Mouse (Mus musculus): Measurements from ENCODE around the gene Ccn5. TPM values are rescaled to one million over a fixed set of nuclear protein-coding genes. Genes with fewer than 3 reads are reported as not detected.

The Ccn5 gene
- under 1 TPM; 0.74 to 0.91 TPM for total RNA-seq (2021)
- long read RNA-seq, experiment 1, partial matches to known transcripts: 0 of 1 reads
- long read RNA-seq, experiment 1, other reads (novel, unspliced or antisense): 0 of 1 reads
- long read RNA-seq, experiment 2, partial matches to known transcripts: 0 of 3 reads
- long read RNA-seq, experiment 2, other reads (novel, unspliced or antisense): 3 of 3 reads

DNA sequence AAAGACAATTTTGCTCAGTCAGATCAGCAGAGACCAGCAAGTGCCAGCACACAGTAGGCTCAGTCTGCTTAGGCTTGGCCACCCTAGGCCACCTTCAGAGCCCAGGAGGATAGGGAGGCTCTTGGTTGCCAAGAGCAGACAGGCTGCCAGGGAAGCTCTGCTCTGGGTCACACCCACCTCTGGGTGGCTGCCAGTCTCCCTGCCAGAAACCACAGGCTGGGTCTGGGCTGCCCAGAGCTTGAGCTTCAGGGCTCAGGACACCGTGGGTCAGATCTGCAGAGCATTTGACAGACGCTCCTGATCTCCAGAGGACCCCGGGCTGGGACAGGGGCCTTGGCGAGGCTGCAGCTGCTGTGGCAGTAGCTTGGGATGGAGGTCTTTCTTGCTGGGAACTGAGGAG is at the start of gene Ccn5:
Gene Ccn5 (plus strand): TSS at position 255 of the 400 bp plus-strand sequence.
- intact Hi-C loops (cut with DNase I): loop anchor here (10.0 kb wide), 1 partner anchor 286 kb away; no protein-coding TSS in a partner anchor
- DNase-seq: peak; percentile 85 to 88

DNA sequence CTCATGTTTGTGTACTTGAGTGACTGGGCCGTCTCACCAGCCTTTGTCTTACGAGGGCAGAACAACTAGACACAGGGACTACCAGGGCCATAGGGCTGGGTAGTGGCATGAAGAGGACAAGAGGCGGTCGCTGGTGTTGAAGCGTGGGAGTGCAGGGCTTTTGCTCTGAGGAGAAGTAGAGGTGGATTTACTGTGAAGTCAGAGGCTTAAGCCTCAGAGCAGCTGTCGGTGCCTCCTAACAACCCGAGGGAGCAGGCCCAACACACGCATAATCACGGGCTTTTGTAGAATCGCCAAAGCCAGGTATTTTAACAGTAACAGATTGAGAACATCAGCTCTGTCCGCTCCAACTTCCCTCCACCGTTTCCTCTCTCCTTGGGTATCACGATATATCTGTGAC is 44.0 kb upstream of the Ccn5 start:
- no peak for DNase-seq
- intact Hi-C loops (cut with DNase I): no loop called here

- intact Hi-C loops (cut with DNase I): no loop called here
- no peak for DNase-seq
Measured at GRCm38 (mm10) chr2:163777061-163777460, 43.6 kb upstream of the Ccn5 start.

DNA sequence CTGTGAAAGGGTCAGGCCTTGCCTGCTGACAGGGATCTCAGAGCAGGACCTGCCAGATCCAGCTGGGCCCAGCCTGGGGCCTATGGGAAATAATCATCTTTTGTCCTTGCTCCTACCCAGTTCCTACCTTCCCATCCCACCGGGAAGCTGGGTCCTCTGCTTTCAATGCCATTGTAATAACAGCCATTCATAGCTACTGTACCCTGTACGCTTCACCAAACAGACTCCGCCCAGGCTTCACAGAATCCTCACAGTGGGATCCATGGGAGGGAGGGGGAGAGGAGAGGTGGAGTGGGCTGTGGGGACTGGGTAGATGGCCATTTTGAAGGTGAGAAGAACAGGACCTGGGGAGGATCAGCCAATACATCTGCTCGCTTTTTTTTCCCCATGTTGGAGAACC is 41.8 kb upstream of the Ccn5 start:
- no peak for DNase-seq
- intact Hi-C loops (cut with DNase I): no loop called here

GRCm38 (mm10) chr2:163783368-163783767 is 37.3 kb upstream of the Ccn5 start:
- intact Hi-C loops (cut with DNase I): loop anchor here (10.0 kb wide), 1 partner anchor 51 kb away; no protein-coding TSS in a partner anchor
- no peak for DNase-seq

GRCm38 (mm10) chr2:163783901-163784300 is 36.8 kb upstream of the Ccn5 start:
- intact Hi-C loops (cut with DNase I): loop anchor here (10.0 kb wide), 1 partner anchor 51 kb away; no protein-coding TSS in a partner anchor
- DNase-seq: no peak

- no peak for DNase-seq
- intact Hi-C loops (cut with DNase I): loop anchor here (10.0 kb wide), 1 partner anchor 48 kb away; no protein-coding TSS in a partner anchor
Measured at GRCm38 (mm10) chr2:163787086-163787485, 33.6 kb upstream of the Ccn5 start.

GRCm38 (mm10) chr2:163787709-163788108 is 33.0 kb upstream of the Ccn5 start:
- DNase-seq: no peak
- intact Hi-C loops (cut with DNase I): loop anchor here (10.0 kb wide), 1 partner anchor 47 kb away; no protein-coding TSS in a partner anchor

- peak; percentile 61 to 72 for DNase-seq
- intact Hi-C loops (cut with DNase I): loop anchor here (10.0 kb wide), 1 partner anchor 46 kb away; no protein-coding TSS in a partner anchor
Measured at GRCm38 (mm10) chr2:163788484-163788883, 32.2 kb upstream of the Ccn5 start.

DNA sequence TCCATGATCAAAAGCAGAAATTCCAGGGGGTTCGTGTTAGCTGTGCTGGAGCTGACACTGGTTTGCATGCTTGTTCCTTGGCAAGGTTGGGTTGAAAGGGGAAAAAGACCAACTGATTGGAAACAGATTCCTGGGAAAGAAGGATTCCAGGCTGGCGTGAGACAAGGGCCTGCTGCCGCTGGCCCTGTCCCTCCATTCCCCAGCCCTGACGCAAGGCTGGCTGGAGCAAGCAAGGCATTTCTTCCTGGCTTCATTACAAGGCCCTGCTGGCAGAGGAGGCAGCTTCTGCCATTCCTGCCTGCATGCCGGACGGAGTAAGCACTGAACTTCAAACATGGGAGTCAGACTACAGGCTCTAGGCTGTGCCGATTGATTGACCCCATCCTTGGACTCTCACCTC is 22.2 kb upstream of the Ccn5 start:
- DNase-seq: peak; percentile 65 to 74
- intact Hi-C loops (cut with DNase I): no loop called here

GRCm38 (mm10) chr2:163800832-163801231 is 19.8 kb upstream of the Ccn5 start:
- intact Hi-C loops (cut with DNase I): no loop called here
- peak; percentile 45 for DNase-seq

DNA sequence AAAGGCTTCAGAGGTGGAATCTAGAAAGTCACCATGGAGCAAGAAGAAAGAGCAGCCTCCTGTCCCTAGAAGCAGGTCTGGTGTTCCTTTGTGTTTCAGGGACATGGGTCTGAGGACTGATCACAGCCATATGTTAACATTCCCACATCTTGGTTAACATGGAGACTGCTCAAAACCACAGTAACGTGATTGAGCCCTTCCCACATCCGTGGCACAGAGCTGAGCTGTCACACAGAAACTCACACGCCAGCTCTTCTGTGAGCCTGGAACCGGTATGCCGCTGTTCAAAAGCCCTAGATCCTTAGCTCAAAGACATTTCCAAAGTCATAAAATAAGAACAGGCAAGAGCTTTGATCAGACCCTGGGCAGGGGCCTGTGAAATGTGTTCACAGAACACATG is 19.3 kb upstream of the Ccn5 start:
- no peak for DNase-seq

DNA sequence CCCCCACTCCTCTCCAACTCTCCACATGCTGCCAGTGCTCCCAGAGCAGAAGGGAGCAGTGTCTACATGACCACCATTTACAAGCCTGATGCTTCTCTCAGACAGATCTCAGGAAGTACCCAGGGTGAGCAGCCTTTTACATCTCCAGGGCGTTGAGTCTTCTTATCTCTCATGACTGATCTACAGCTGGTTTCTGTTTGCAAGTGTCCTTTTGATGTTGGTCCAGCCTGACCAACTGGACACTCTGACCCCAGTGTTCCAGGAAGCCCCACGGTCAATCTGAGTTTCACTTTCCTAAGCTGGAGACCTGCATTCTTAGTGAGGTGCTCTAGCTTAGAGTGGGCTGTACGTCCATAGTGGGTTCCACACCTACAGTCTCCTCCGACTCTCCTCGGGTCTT is 16.8 kb upstream of the Ccn5 start:
- intact Hi-C loops (cut with DNase I): no loop called here
- no peak for DNase-seq

More for the DNA sequence above, 19.3 kb upstream of the Ccn5 start:
- intact Hi-C loops (cut with DNase I): no loop called here

- intact Hi-C loops (cut with DNase I): no loop called here
- no peak for DNase-seq
Measured at GRCm38 (mm10) chr2:163809166-163809565, 11.5 kb upstream of the Ccn5 start.

- no peak for DNase-seq
- intact Hi-C loops (cut with DNase I): no loop called here
Measured at GRCm38 (mm10) chr2:163809704-163810103, 11.0 kb upstream of the Ccn5 start.

- intact Hi-C loops (cut with DNase I): no loop called here
Measured at GRCm38 (mm10) chr2:163813077-163813476, 7.6 kb upstream of the Ccn5 start.

GRCm38 (mm10) chr2:163814739-163815465 is 5.8 kb upstream of the Ccn5 start:
- DNase-seq: no peak

More at GRCm38 (mm10) chr2:163813077-163813476, 7.6 kb upstream of the Ccn5 start:
- no peak for DNase-seq

GRCm38 (mm10) chr2:163823248-163823647 is 2.6 kb downstream of the Ccn5 start:
- intact Hi-C loops (cut with DNase I): loop anchor here (10.0 kb wide), 1 partner anchor 288 kb away; no protein-coding TSS in a partner anchor

More at GRCm38 (mm10) chr2:163814739-163815465, 5.8 kb upstream of the Ccn5 start:
- intact Hi-C loops (cut with DNase I): no loop called here

DNA sequence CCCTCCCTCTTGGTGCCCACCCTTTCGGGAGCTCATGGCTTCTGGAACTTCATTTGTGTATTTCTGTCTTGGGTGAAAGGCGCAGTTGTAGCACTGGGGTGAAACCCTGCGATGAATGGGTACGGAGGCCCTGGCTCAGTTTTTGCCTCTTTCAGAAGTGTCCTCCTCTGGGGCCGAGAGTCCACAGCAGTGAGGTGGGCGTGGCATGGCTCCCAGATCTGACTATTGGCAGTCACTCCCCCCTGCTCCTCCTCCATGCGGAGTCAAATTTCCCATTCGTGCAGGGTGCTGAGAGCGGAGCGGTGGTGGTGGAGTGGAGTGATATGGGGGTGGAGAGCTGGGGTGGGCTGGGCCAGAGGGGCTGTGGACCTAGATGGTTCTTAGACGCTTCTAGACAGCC is 3.1 kb downstream of the Ccn5 start:
- DNase-seq: peak in 1 of 2 experiments; percentile 48
- intact Hi-C loops (cut with DNase I): loop anchor here (10.0 kb wide), 1 partner anchor 289 kb away; no protein-coding TSS in a partner anchor

More at GRCm38 (mm10) chr2:163823248-163823647, 2.6 kb downstream of the Ccn5 start:
- peak; percentile 55 to 56 for DNase-seq

- no peak for DNase-seq
- intact Hi-C loops (cut with DNase I): loop anchor here (10.0 kb wide), 1 partner anchor 291 kb away; no protein-coding TSS in a partner anchor
Measured at GRCm38 (mm10) chr2:163825861-163826260, 5.2 kb downstream of the Ccn5 start.

DNA sequence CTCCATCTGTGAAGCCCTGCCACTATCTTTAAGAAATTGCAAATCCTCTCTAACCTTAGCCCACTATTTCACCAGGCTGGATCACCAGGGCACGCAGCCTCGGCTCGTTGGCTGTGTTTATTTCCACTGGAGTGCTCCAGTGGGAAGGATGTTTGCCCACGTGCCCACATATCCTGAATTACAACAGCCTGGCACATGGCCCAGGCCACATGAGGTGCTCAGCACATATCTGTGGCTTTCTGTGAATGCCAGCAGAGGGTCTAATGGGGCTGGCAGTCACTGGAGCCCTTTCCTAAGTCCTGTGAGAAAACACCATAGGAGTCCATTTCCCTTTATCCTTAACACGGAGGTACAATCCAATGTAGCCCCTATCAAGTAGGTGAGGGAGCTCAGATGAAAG is 5.8 kb downstream of the Ccn5 start:
- no peak for DNase-seq
- intact Hi-C loops (cut with DNase I): loop anchor here (10.0 kb wide), 1 partner anchor 292 kb away; no protein-coding TSS in a partner anchor

All from gastrocnemius, postnatal 36 days (tissue).